Mouse (Mus musculus) megakaryocyte-erythroid progenitor cell, adult 5-6 weeks (primary cell): ENCODE measurements around the gene Mcrip2. TPM values are rescaled to one million over a fixed set of nuclear protein-coding genes. Genes with fewer than 3 reads are reported as not detected.

ENCODE experiments used
- ATAC-seq: replicated peaks from 2 replicates; pipeline ENCODE4 v1.8.0; 2016; ENCODE audit warnings: mild to moderate bottlenecking, inconsistent platforms; ENCODE audit not compliant: severe bottlenecking, poor library complexity, low FRiP score, low TSS enrichment
- total RNA-seq, 2 experiments: library from RNA; stranded (forward) in 1 of 2; stranded (reverse) in 1 of 2; fragments of 200-1000, 215-1000 nt in 1 of 2; fragments of >200 nt in 1 of 2; fragmentation: Nextera tagmentation in 1 of 2; gene quantifications; 2 replicates each; pipeline ENCODE4 v1.2.3; 2014 to 2017

Gene Mcrip2
- total RNA-seq (2014; fragmentation: Nextera tagmentation) = 87.4 and 109 TPM in 2 replicates
- 35.6 and 40.8 TPM in 2 replicates for total RNA-seq (2017)

DNA sequence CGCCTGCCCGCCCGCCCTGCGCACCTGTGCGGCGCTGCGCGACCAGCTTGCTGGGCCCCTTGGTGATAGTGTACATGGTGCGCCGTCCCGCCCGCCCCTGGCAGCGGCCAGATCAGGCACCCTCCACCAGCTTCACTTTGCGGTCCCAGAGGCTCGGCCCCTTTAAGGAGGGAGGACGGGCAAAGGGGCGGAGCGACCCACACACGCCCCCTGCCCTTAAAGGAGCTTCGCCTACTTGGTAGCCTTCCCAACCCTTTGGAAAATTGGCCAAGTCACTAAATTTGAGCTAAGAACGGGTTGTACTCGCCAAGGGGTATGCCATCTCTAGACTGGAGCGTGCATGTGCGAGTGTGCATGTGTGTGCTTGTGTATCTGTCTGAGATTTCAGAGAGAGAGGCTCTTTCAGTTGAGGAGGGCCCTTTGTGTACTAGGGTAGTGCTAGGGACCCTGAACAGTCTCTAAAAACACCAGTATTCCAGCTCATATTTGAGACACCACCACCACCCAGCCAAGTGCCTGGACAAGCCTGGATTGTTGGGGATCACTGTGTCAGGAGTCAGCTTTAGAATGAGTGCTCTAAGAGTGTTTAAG, at the start of gene Mcrip2:
Mcrip2 (minus strand) TSS at position 164 of the 591 bp plus-strand sequence.
- ATAC-seq = peak; percentile 77

DNA sequence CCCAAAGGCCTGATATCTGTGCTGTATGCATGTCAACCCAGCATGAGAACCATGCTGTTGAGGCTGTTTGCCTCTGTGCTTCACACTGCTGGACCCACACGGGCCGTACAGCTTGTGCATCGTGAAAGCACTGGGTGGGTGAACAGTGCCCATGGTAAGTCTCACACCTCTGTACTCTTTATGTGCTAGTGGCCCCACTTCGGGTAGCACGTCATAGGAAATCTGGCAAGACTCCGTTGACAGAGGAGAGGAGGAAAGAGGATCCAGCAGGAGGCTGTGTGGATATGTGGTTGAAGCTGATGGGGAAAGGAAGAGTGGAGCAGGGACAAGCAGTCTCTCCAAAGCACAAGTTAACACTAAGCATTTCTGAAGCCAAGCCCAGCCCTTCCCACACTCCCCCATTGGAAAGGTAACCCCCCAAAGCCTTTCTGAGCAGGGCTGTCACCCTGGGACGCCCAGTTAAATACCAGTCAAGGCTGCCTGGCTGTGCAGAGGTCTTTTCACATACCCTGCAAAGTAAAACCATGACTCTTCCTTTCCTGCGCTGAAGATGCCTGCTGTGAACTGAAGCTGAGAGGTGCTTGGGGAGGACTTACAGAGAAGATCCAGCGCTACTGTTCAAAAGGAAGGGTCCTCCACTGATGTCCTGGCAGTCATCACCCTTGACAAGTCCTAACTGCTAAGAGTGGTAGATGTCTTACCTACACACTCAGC, 49.6 kb upstream of the Mcrip2 start:
- ATAC-seq = no peak

DNA sequence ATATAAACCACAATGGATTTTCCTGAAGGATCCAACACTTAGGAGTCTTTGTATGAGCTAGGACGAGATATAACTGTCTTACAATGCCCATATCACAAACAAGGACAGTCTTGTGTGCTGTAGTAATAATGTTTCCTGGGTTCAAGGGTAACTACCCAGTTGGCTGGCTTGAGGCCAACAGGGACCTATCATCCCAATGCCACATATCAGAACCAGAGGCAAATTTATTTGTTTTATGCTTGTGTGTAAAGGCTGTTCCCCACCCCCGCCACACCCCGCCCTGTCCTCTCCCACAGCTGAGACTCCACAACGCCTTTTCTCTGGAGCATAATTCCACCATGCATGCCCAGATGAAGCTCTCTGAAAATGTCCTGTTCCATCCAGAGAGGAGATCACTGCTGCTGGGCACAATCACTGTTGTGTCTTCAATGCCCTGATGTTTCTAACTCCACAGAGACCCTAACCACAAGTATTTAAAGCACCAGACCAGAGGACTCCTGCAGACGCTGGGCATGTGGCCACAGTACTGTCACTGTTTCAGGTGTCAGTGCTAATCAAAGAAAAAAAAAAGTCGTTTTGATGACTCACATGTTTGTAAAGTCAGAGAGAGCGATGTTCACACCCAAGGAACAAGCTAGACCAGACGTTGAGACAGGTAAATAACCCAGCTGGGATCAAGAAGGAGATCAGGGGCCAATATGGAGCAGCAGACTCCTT, 48.5 kb upstream of the Mcrip2 start:
- no peak for ATAC-seq

DNA sequence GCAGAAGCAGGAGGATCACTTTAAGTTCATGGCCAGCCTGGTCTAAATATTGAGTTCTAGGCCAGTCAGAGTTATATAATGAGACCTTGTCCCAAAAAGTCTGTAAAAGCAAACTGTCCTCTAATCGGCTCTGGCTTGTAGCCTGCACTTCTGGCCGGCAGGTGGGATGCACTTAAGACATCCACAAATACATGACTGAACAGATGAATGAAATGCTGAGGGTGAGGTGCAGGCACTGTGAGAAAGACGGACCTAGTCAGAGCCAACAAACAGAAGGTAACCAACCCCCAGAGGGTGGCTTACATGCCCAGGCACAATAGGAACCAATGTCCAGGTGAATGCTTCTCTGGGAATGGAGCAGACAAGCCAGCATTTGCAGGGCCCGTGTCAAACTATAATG, 45.7 kb upstream of the Mcrip2 start:
- no peak for ATAC-seq

DNA sequence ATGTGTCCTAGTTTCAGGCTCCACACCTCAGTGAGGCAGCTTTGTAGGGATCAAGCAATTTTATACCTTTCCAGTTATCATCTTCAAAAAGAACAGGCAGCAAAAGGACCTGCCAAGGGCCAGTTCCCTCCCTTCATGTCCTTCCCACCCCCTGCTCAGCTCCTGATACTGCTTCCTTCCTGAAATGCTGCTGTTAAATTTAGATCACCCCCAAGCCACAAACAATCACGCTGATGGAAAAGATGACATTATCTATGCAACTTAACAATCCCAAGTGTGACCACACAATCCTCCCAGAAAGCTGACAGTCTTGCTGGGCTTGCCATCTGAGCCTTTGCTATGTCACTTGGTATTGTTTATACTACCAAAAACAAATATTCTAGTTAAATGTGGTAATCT, 45.3 kb upstream of the Mcrip2 start:
- ATAC-seq = 0 out of 2 replicates have a peak, but pooled peaks have one; percentile 17

DNA sequence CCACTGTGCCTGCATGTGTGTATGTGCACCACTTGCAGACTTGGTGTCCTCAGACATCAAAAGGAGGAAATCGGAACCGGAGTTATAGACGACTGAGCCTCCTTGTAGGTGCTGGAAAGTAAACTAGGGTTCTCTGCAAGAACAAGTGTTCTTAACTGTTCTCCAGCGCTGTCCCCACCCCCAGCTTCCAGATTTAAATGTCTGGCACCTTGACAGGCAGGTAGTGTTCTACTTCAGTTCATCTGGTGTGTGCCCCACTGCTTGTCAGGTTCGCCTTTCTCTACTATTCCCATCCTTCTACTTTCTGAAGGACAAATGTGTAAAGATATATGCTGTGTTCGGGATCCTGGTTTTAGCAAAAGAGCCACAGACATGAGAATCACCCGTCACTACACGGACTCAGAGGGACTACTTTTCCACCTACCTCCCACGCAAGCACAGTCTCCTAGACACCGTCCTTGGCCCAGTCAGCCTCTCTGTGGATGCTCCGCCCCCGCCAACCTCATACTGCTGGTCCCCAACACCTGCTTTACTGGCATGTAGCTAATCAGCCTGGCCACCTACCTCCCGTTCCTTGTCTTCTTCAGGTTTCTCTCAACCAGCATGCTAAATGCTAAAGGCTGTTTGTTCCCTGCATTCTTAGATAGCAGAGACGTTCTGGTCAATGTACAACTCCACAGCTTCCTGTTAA, 44.8 kb upstream of the Mcrip2 start:
- ATAC-seq = no peak

DNA sequence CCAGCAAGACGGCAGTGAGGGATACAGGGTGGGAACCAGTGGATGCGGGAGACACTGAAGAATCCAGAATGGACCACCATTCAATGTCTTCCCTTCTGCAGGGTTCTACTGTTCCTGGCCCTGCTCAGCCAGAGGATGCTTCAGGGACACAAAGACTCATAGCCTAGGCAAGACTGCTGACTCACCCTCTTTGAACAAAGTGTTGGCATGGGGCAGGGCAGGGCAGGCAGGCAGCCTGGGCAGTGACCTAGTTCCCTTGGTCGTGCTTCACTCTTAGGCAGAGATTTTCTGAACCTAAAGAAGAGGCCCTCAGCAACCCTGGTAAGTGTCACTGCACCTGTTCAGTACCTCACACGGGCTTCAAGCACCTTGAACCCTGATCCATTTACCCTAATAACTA, 43.3 kb upstream of the Mcrip2 start:
- no peak for ATAC-seq

DNA sequence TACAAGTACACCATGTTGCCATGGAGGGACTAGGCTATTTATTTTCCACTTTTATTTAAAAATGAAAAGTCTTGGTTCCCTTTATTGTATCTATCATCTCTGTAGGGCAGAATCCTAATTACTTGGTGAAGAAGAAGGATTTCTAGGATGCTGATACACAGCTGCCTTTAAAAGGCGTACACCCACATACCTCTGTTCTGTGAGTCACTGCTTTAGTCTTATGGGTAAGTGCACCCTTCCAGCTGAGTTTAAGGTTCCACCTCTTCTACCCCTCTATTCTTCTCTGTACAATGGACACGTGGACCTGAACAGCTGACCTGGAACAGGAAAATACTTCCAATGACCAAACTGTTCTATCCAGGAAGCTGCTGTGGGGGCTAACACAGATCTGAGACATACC, 39.1 kb upstream of the Mcrip2 start:
- no peak for ATAC-seq

DNA sequence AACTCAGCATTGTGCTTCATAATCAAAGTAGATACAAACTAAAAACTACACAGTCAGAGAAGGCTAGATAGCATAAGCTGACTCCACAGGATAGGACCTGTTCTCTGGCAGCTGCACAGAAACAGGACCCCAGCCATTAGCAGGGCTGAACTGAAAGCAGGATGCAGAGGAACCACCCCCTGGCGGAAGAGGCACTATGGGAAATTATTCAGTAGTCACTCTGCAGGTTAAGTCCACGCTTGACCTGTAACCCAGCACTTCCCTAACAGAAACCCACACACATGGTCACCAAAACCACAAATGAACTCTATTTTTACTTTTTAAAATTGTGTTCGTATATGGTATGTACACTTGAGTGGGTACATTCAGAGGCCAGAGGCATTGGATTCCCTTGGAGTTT, 34.5 kb upstream of the Mcrip2 start:
- ATAC-seq = no peak

DNA sequence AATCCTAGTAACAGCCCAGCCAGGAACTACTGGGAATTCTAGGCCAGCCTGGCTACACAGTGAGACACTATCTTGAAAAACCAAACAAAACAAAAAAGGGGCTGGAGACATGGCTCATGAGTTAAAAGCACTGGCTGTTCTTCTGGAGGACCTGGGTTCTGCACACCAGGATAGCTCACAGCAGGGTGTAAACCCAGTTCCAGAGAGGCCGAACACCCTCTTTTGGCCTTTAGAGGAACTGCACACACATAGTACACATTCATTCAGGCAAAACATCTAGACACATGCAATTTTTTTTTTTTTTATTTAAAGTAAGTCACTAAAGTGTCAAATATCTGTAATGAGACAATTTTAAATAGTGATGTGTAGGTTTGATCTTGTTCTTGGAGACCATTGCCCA, 31.6 kb upstream of the Mcrip2 start:
- ATAC-seq = no peak

DNA sequence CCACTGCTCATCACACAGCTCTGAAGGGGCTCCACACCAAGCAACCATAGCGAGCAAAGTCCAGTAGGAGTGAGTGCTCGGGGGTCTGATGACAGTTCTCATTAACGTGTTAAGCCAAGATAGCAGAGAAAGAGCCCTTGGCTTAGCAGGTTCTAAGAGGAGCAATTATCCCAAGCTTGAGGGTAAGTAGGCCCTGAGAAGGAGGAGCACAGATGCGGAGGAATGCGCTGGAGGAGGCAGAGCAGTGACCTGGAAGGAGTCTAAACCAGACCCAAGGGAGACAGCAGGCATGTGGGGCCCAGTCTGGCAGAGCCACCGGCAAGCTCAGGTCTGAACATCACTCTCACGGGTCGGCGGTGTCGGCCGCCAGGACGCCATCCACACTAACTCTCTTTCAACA, 27.3 kb upstream of the Mcrip2 start:
- no peak for ATAC-seq

DNA sequence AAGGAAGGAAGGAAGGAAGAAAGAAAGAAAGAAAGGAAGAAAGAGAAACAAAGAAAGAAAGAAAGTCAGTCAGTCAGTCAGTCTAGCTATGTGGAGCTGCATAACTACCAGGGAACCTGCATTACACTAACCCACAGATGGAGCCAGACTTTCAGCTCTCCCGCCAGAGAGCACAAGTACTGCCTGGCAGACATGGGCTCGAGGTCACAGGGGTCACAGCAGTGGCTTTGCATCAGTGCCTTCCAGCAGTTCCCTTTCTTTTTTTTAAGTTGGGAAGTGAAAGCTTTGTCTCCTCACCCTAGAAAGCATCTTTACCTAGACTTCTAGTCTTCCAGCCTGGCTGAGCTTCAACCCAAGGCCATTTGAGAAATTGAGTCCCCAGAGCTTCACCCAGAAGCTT, 26.9 kb upstream of the Mcrip2 start:
- no peak for ATAC-seq

DNA sequence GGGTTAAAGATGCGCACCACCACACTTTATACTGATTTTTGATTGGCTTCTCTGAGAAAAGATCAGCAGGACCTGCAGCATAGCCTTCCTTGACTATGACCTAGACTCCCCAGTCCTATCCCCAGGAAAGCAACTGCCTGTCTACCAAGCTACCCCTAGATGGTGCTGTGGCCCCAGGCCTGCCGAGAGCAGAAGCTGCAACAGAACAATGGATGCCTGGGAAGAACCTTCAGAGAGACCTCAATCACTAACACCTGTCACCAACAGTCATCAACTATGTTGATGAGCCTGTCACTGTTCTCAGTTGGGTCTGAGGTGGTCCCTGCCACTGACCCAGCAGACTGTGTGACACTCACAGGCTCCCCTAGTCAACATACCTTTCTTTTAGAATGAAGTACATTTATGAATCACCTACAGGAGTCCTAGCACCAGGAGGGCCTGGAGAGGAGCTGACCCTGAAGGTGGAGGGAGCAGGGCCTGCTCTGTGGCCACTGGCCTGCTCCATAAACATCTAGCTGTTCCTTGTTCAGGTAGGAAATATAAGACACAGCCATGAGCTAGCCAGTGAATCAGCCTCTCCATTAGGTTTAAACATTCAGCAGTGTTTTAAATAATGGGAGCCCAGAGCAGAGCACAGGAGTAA, 25.5 kb upstream of the Mcrip2 start:
- peak; percentile 90 for ATAC-seq

DNA sequence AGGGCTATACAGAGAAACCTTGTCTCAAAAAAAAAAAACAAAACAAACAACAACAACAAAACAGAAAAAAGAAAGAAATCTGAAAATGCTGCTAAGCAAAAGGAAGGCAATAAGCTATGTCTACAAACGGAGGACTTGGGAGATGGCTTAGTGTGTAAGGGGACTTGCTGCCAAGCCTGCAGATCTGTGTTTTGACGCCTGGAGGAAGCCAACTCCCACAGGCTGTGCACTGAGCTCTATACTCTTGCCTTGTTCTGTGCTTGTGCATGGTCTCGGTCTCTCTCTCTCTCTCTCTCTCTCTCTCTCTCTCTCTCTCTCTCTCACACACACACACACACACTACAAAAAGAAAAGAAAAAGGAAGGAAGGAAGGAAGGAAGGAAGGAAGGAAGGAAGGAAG, 20.3 kb upstream of the Mcrip2 start:
- no peak for ATAC-seq

DNA sequence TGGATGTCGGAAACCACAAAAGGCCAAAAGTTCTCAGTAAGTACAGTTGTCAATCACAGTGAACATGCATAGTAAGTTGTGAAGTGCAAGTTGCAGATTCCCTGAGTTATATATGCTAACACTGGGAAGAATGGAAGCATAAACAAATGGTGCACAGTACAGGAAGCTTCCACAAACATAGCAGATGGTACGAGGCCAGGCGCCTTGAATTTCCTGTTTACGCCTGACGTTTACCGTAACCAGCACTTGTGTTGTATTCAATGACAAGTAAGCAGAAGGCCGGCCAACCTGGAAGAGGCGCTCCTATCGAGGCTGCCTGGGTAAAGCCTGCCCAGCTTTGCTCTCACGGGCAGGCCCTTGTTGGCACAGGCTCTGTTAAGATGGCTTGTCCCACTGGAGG, 18.9 kb upstream of the Mcrip2 start:
- no peak for ATAC-seq

DNA sequence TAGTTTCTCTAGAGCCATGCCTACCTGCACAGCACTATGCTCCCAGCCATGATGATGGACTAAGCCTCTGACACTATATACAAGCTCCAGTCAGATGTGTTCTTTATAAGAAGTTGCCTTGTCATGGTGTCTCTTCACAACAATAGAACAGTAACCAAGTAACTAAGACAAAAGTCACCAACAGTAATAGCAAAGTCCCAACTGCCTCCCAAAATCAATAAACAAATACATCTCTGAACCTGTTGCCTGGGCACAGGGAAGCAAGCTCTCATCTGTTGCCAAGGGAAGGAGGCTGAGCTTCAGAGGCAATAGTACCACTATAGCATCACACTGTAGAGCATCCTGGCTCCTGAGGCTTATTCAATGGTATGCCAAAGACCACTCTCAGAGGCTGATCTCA, 18.2 kb upstream of the Mcrip2 start:
- ATAC-seq = no peak

DNA sequence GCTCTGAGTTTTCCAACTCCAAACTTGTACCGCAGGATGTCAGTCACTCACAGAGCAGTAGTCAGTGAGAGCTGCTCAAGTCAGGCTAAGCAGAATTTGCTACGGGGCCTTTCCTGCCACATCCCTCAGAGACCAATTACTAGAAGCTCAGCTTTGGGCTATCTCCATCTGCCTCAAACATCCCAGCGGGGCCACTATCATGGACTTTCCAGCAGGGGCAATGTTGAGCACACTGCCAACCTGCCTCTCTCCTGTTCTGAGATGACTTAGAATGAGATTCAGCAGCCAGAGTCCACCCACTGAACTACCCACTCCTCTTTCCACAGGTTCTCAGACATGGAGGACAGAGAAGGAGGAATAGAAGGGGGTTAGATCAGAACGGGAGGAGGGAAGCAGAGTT, 17.1 kb upstream of the Mcrip2 start:
- ATAC-seq = peak; percentile 54

DNA sequence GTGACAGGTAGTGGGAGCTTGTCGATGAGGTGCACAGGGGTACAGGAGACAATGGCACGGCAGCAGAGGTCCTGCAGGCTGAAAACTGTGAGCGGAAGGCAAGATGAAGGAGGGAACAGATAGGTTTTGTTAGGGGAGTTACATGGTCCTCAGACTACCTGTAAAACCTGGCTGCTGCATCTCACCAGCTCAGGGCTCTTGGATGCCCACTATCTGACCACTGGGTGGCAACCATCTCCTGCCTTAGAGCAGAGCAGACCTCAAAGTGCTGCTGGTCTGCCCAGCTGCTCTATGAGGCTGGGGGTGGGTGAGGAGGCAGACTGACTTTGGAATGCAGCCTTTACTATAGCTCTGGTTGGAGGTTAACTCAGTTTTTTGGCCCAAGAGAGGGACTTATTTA, 15.3 kb upstream of the Mcrip2 start:
- ATAC-seq = no peak

DNA sequence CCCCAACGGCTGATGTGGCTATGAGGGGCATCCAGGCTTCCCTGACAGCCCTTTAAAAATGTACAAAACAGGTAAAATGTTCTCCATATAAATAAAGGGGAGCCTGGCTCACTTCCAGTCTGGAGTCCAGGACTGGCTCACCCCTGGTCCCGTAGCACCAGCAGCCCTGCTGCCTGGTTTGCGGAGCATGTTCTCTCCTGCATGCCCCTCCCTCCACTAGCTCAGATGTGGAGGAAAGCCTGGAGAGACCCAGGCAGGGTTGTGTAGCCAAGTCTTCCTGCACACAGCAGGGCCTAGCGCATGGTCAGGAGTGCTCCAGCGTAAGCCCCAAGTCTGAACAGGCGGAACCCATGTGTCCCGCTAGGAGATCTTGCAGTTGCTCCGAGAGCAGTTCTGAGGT, 14.7 kb upstream of the Mcrip2 start:
- no peak for ATAC-seq

DNA sequence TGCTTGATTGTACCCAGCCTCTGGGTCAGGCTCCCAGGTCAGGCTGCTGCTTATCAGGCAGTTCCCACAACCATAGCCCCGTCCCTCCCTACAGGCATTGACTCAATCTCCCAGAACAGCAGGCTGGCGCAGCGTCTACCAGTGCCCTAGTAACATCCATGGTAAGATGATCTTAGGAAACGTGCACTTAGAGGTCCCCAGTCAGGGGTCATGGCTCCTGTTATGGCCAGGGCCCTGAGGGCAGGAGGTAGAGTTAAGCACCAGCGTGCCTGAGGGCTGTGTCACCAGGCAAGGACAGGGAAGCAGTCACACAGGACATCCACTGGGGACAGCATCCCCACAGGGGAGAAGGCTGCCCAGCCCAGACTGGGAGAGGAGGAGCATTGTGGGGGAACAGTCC, 13.7 kb upstream of the Mcrip2 start:
- ATAC-seq = peak; percentile 43; the same call in 1 of the 2 replicates
